Mouse (Mus musculus): ENCODE measurements around the gene Srrd.

- TF ChIP-seq POLR2AphosphoS5 (IDR thresholded peaks at IDR 0.05; ENCODE audit: borderline replicate concordance, low read depth, low read length): no peak
- TF ChIP-seq TBP (IDR thresholded peaks at IDR 0.05; ENCODE audit: low read depth, low read length): no peak
- TF ChIP-seq GATA1 (IDR thresholded peaks at IDR 0.05; ENCODE audit: low read depth, low read length): no peak
- no peak for TF ChIP-seq ELF1 (IDR thresholded peaks at IDR 0.05; ENCODE audit: low read depth, low read length)
- TF ChIP-seq RCOR1 (IDR thresholded peaks at IDR 0.05; ENCODE audit: low read depth, low read length): no peak
- TF ChIP-seq ETS1 (IDR thresholded peaks at IDR 0.05; ENCODE audit: low read depth, low read length): no peak
- TF ChIP-seq ZC3H11A (IDR thresholded peaks at IDR 0.05; ENCODE audit: low read depth, low read length): no peak
- TF ChIP-seq NRF1 (IDR thresholded peaks at IDR 0.05; ENCODE audit: insufficient read depth, low read depth, low read length, poor library complexity, severe bottlenecking): no peak
- no peak for TF ChIP-seq MAX (IDR thresholded peaks at IDR 0.05; ENCODE audit: low read length)
- no peak for TF ChIP-seq EP300 (IDR thresholded peaks at IDR 0.05; ENCODE audit: low read depth in 1 of 2, low read length in 2 of 2)
Measured at GRCm38 (mm10) chr5:112364184-112364797, 21.5 kb upstream of the Srrd start.

Measured in MEL (cell line).